Mouse (Mus musculus) midbrain, embryonic 13.5 days (tissue): Measurements from ENCODE around the gene Deaf1. TPM values are rescaled to one million over a fixed set of nuclear protein-coding genes. Genes with fewer than 3 reads are reported as not detected.
A peak's percentile ranks its signal among the peaks of the same experiment; 100 is the strongest.

Experiments used
- ATAC-seq: fragments of 200-750 bp; cut with Nextera tagmentation; 2 replicates; pipeline ENCODE4 v1.8.0; 2017; ENCODE audit warnings: mild to moderate bottlenecking, moderate TSS enrichment, moderate library complexity
- H3K27ac ChIP-seq: fragments of 300-500 bp; sonication (generic); 2 replicates; pipeline ENCODE4 v1.5.1; 2015; ENCODE audit warnings: inconsistent platforms, mild to moderate bottlenecking, moderate library complexity
- H3K27me3 ChIP-seq: fragments of 300-500 bp; sonication (generic); 2 replicates; pipeline ENCODE4 v1.6.1; 2015; ENCODE audit warnings: mild to moderate bottlenecking, inconsistent platforms
- H3K36me3 ChIP-seq: fragments of 300-500 bp; sonication (generic); 2 replicates; pipeline ENCODE4 v1.6.1; 2015; ENCODE audit warnings: mild to moderate bottlenecking, inconsistent platforms
- H3K4me1 ChIP-seq: fragments of 300-500 bp; sonication (generic); replicated peaks from 2 replicates; pipeline ENCODE4 v1.6.1; 2015; ENCODE audit warnings: inconsistent platforms
- H3K4me2 ChIP-seq: fragments of 300-500 bp; sonication (generic); replicated peaks from 2 replicates; pipeline ENCODE4 v1.6.1; 2015; ENCODE audit warnings: moderate library complexity, mild to moderate bottlenecking, inconsistent platforms
- H3K4me3 ChIP-seq: fragments of 300-500 bp; sonication (generic); replicated peaks from 2 replicates; pipeline ENCODE4 v1.5.1; 2015; ENCODE audit warnings: mild to moderate bottlenecking, inconsistent platforms
- H3K9ac ChIP-seq: fragments of 300-500 bp; sonication (generic); replicated peaks from 2 replicates; pipeline ENCODE4 v1.6.1; 2015; ENCODE audit warnings: mild to moderate bottlenecking, inconsistent platforms
- H3K9me3 ChIP-seq: fragments of 300-500 bp; sonication (generic); 2 replicates; pipeline ENCODE4 v1.6.1; 2016; ENCODE audit warnings: mild to moderate bottlenecking, inconsistent platforms
- WGBS: fragments of 180-500 bp; shearing (Covaris S2); methylation state at CpG from one replicate; pipeline ENCODE4 v1.1.7; 2015; 5-methylcytosine and 5-hydroxymethylcytosine counted together
- polyA plus RNA-seq: library from polyadenylated mRNA; unstranded; fragments of >200 nt; fragmentation: Nextera tagmentation; extraction: Ambion mirVana; gene quantifications from 2 replicates; pipeline ENCODE4 v1.2.1, GENCODE M21; 2015

The Deaf1 gene
- polyA plus RNA-seq, 1 experiment from 2014 or later: 148 TPM

- Histone ChIP-seq H3K4me3 (no peak overlapping the region), H3K4me1 (peaks cover 10% of the 10 kb centered on the region; the same call in 1 of the 2 replicates), H3K27me3 (peaks cover 17% of the 10 kb centered on the region), H3K9me3 (no peaks in the 10 kb centered on the region), H3K4me2 (no peak overlapping the region), H3K36me3 (no peaks in the 10 kb centered on the region), H3K9ac (no peak overlapping the region), H3K27ac (no peak overlapping the region)
- ATAC-seq: no peak
- WGBS: 81% methylated on average over 14 of the region's 14 CpGs
Observed at GRCm38 (mm10) chr7:141356971-141357370, 29.5 kb upstream of the Deaf1 start.

- Histone ChIP-seq H3K27me3 (peaks cover 5% of the 10 kb centered on the region), H3K4me3 (no peak overlapping the region), H3K9ac (0 out of 2 replicates have a peak overlapping the region, but pooled peaks have one; percentile 7), H3K4me1 (peaks cover 8% of the 10 kb centered on the region; the same call in 1 of the 2 replicates), H3K9me3 (no peaks in the 10 kb centered on the region), H3K36me3 (no peaks in the 10 kb centered on the region), H3K4me2 (no peak overlapping the region), H3K27ac (no peak overlapping the region)
- 57% methylated on average over 12 of the region's 12 CpGs for WGBS
- ATAC-seq: 0 out of 2 replicates have a peak, but pooled peaks have one; percentile 40
Observed at GRCm38 (mm10) chr7:141355626-141356326, 28.3 kb upstream of the Deaf1 start.

DNA sequence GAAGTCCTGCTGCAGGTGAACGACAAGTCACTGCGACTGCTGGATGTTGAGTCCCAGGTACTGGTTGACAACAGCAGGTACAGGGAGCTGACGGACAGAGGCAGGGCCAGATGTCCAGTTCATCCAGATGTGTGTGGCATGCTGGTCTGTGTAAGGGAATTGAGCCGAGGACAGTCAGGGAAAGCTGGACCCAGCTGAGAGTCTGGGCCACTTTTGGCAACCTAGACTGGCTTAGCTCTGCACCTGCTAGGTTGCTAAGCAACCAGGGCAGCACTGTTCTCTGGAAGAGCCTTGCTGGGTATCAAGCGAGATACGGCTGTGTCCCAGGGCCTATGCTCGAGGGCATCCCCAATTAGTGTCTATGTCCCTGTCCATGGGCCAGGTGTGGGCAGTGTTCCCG, 27.6 kb upstream of the Deaf1 start:
- no peak for ATAC-seq
- Histone ChIP-seq H3K27me3 (no peaks in the 10 kb centered on the region), H3K4me1 (peaks cover 8% of the 10 kb centered on the region; the same call in 1 of the 2 replicates), H3K9ac (peak overlapping the region; percentile 32), H3K4me3 (no peak overlapping the region), H3K27ac (no peak overlapping the region), H3K9me3 (no peaks in the 10 kb centered on the region), H3K4me2 (no peak overlapping the region), H3K36me3 (no peaks in the 10 kb centered on the region)
- WGBS: 66% methylated on average over 8 of the region's 8 CpGs

DNA sequence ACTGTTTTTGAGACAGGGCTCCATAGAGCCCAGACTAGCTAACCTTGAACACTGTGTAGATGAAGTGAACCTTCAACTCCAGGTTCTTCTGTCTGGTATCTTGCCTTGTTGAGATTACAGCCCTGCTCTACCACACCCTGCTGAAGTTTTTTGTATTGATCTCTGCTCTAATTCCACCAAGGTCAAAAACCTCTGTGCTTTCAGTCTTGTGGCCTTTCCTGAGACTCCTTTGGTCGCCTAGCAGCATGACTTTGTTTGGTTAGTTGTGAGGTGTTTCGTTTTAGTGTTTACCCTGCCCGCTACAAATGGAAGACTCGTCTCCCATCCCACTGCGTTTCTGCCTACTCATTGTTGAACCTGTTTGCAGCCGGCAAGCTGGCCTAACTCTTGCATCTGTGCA, 23.6 kb upstream of the Deaf1 start:
- no peak overlapping the region for H3K27ac ChIP-seq
- no peaks in the 10 kb centered on the region for H3K9me3 ChIP-seq
- H3K36me3 ChIP-seq: no peaks in the 10 kb centered on the region
- H3K4me3 ChIP-seq: no peak overlapping the region
- no peaks in the 10 kb centered on the region for H3K27me3 ChIP-seq
- no peak for ATAC-seq
- H3K4me1 ChIP-seq: peaks cover 8% of the 10 kb centered on the region; the same call in 1 of the 2 replicates
- no peak overlapping the region for H3K9ac ChIP-seq
- WGBS: 85% methylated on average over 6 of the region's 6 CpGs
- no peak overlapping the region for H3K4me2 ChIP-seq

- Histone ChIP-seq H3K27ac (no peak overlapping the region), H3K4me2 (no peak overlapping the region), H3K36me3 (no peaks in the 10 kb centered on the region), H3K9ac (no peak overlapping the region), H3K9me3 (no peaks in the 10 kb centered on the region), H3K4me3 (no peak overlapping the region), H3K4me1 (no peaks in the 10 kb centered on the region), H3K27me3 (0 out of 2 replicates have a peak, but pooled peaks cover 4% of the 10 kb centered on the region)
- WGBS: 91% methylated on average over 5 of the region's 5 CpGs
- ATAC-seq: no peak
Observed at GRCm38 (mm10) chr7:141344787-141345186, 17.3 kb upstream of the Deaf1 start.

DNA sequence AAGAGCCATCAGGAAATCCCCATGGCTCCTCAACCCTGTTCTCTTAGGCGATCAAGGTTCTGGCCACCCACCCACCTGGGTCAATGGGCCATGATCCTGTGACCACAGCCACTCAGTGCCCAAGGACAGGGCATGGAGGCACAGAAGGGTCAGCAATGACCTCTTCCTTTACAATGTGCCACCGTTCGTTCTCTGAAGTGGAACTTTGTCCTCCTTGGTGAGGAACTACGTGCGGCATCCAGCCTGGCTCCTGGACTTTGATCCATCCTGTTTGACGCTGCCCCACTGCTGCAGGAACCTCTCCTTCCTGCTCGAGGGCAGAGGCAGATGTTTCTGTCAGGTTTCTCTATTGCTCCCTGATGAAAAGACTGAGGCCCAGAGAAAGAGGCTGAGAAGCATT, 16.2 kb upstream of the Deaf1 start:
- H3K27ac ChIP-seq: no peak overlapping the region
- H3K9ac ChIP-seq: no peak overlapping the region
- H3K36me3 ChIP-seq: no peaks in the 10 kb centered on the region
- H3K4me1 ChIP-seq: peaks cover 4% of the 10 kb centered on the region
- H3K4me3 ChIP-seq: no peak overlapping the region
- ATAC-seq: no peak
- no peak overlapping the region for H3K4me2 ChIP-seq
- H3K27me3 ChIP-seq: peaks cover 15% of the 10 kb centered on the region; the same call in 1 of the 2 replicates
- 81% methylated on average over 7 of the region's 7 CpGs for WGBS
- no peaks in the 10 kb centered on the region for H3K9me3 ChIP-seq

DNA sequence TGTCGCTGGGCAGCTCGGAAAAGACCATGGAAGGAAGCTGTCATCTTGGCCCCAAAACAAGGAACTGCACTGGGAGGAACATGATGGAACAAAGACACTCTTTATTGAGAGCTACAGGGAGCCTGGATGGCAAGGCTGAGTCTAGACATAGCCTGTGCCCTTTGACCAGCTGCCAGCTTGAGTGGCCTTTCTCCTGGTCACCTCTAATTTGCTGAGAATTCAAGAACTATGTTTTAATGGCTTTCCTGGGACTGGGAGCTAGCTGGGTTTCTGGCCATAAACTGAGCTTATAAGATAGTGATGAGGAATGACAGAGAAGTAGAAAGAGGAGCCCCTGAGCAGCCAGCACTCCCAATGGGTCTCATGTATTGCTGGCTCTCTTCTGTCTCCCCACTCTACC, 15.7 kb upstream of the Deaf1 start:
- H3K9me3 ChIP-seq: no peaks in the 10 kb centered on the region
- no peak for ATAC-seq
- no peaks in the 10 kb centered on the region for H3K36me3 ChIP-seq
- H3K27me3 ChIP-seq: peaks cover 19% of the 10 kb centered on the region
- no peak overlapping the region for H3K4me3 ChIP-seq
- no peak overlapping the region for H3K4me2 ChIP-seq
- H3K4me1 ChIP-seq: peaks cover 8% of the 10 kb centered on the region
- 61% methylated on average over 2 of the region's 2 CpGs for WGBS
- no peak overlapping the region for H3K27ac ChIP-seq
- no peak overlapping the region for H3K9ac ChIP-seq

- ATAC-seq: no peak
- no peak overlapping the region for H3K27ac ChIP-seq
- no peaks in the 10 kb centered on the region for H3K36me3 ChIP-seq
- no peak overlapping the region for H3K9ac ChIP-seq
- H3K4me1 ChIP-seq: peaks cover 8% of the 10 kb centered on the region
- no peak overlapping the region for H3K4me3 ChIP-seq
- 83% methylated on average over 10 of the region's 10 CpGs for WGBS
- H3K27me3 ChIP-seq: peaks cover 30% of the 10 kb centered on the region
- no peaks in the 10 kb centered on the region for H3K9me3 ChIP-seq
- H3K4me2 ChIP-seq: no peak overlapping the region
Observed at GRCm38 (mm10) chr7:141341689-141342226, 14.3 kb upstream of the Deaf1 start.

- H3K4me3 ChIP-seq: no peak overlapping the region
- peaks cover 30% of the 10 kb centered on the region for H3K27me3 ChIP-seq
- peaks cover 8% of the 10 kb centered on the region for H3K4me1 ChIP-seq
- no peaks in the 10 kb centered on the region for H3K9me3 ChIP-seq
- no peak overlapping the region for H3K4me2 ChIP-seq
- 88% methylated on average over 6 of the region's 6 CpGs for whole genome bisulfite sequencing
- ATAC-seq: no peak
- peaks cover 10% of the 10 kb centered on the region; the same call in 1 of the 2 replicates for H3K36me3 ChIP-seq
- H3K9ac ChIP-seq: no peak overlapping the region
- H3K27ac ChIP-seq: no peak overlapping the region
Observed at GRCm38 (mm10) chr7:141340476-141340875, 13.0 kb upstream of the Deaf1 start.

DNA sequence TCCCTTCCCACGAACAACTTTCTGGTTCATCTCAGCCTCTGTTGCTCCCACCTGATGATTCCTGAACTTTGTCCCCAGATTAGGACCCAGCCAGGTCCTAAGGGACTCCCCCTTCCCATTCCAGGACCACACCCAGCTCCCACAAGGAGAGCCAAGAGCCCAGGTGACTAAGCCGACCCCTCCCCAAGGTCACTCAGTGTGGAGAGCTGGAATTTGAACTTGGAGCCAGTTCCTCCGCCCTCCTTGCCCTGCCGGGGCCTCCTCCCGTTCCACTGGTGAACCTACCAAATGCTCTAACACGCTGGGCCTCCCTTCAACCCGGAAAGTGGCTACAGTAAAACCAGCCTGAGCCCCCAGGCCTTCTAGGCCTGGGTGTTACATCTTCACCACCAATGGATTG, 12.5 kb upstream of the Deaf1 start:
- Histone ChIP-seq H3K9ac (no peak overlapping the region), H3K4me1 (peaks cover 8% of the 10 kb centered on the region), H3K27ac (no peak overlapping the region), H3K9me3 (no peaks in the 10 kb centered on the region), H3K4me2 (no peak overlapping the region), H3K27me3 (peaks cover 30% of the 10 kb centered on the region), H3K4me3 (no peak overlapping the region), H3K36me3 (peaks cover 13% of the 10 kb centered on the region; the same call in 1 of the 2 replicates)
- ATAC-seq: no peak
- WGBS: 88% methylated on average over 7 of the region's 7 CpGs

DNA sequence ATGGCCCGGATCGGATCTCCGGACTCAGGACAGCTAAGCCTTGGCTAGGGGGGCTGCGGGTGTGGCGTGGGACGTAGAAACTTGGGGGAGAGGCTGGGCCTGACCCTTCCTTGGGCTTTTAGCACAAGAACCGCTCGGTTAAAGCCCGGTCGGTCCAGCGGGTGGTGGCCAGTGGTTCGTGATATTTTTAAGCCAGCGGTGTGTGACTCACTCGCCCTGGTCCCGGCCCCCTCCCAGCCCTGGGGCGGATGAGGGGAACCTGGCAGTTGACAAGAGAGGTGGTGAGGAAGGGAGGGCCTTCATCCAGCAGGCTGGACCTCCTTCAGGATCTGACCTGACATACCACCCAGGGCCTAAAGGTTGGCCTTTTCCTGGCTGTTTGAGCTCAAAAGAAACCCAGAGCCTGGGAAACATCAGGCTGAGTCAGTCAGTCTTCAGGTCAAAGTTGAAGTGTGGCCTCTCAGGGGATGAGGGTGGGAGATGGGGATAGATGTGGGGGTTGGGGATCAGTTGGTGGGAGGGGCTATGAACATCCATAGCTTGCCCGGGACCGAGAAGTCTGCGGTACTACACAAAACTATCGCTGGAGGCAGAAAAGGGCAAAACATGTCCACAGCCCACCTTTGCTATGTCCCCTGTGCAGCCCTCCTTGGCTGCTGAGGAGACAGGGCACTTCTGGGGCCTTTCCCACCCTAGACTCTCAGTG, 11.9 kb upstream of the Deaf1 start:
- H3K9ac ChIP-seq: 0 out of 2 replicates have a peak overlapping the region, but pooled peaks have one; percentile 36
- peaks cover 8% of the 10 kb centered on the region for H3K4me1 ChIP-seq
- peak overlapping the region; percentile 41 for H3K4me2 ChIP-seq
- 31% methylated on average over 20 of the region's 20 CpGs for WGBS
- no peaks in the 10 kb centered on the region for H3K9me3 ChIP-seq
- H3K4me3 ChIP-seq: no peak overlapping the region
- peaks cover 30% of the 10 kb centered on the region for H3K27me3 ChIP-seq
- no peak for ATAC-seq
- H3K27ac ChIP-seq: no peak overlapping the region
- H3K36me3 ChIP-seq: peaks cover 20% of the 10 kb centered on the region

GRCm38 (mm10) chr7:141338576-141339131, 11.2 kb upstream of the Deaf1 start, which contains the start of gene Eps8l2:
Gene Eps8l2 (plus strand): TSS chr7:141338880.
- no peak within 1 kb of the TSS for H3K27ac ChIP-seq
- H3K36me3 ChIP-seq: peaks cover 26% of the 10 kb centered on the region
- H3K9ac ChIP-seq: peak within 1 kb of the TSS; percentile 36; the same call in 1 of the 2 replicates
- peak within 1 kb of the TSS; percentile 41 for H3K4me2 ChIP-seq
- peaks cover 30% of the 10 kb centered on the region for H3K27me3 ChIP-seq
- ATAC-seq: 0 out of 2 replicates have a peak, but pooled peaks have one; percentile 31
- 3% methylated on average over 23 of the region's 23 CpGs for WGBS
- H3K9me3 ChIP-seq: no peaks in the 10 kb centered on the region
- H3K4me1 ChIP-seq: peaks cover 8% of the 10 kb centered on the region
- 0 out of 2 replicates have a peak within 1 kb of the TSS, but pooled peaks have one; percentile 5 for H3K4me3 ChIP-seq
